Mouse (Mus musculus) heart, postnatal 0 days (tissue): ENCODE measurements around the gene 4930432K21Rik. TPM values are rescaled to one million over a fixed set of nuclear protein-coding genes. Genes with fewer than 3 reads are reported as not detected.

ENCODE experiments used
- ATAC-seq: fragments of 200-750 bp; cut with Nextera tagmentation; 2 replicates; pipeline ENCODE4 v1.8.0; 2017; ENCODE audit warnings: low read depth, moderate number of reproducible peaks, moderate library complexity; ENCODE audit not compliant: insufficient read depth
- DNase-seq: peaks from one replicate; pipeline ENCODE4 v3.0.0-alpha.2; 2016; ENCODE audit warnings: low spot score
- H3K27ac ChIP-seq: fragments of 300-500 bp; sonication (generic); 2 replicates; pipeline ENCODE4 v1.5.1; 2014; ENCODE audit warnings: low read depth, mild to moderate bottlenecking
- H3K27me3 ChIP-seq: fragments of 300-500 bp; sonication (generic); 2 replicates; pipeline ENCODE4 v1.6.1; 2014; ENCODE audit warnings: low read length, mixed read lengths; ENCODE audit not compliant: control insufficient read depth, insufficient read depth
- H3K36me3 ChIP-seq: fragments of 300-500 bp; sonication (generic); replicated peaks from 2 replicates; pipeline ENCODE4 v1.6.1; 2014; ENCODE audit warnings: low read length, mixed read lengths; ENCODE audit not compliant: control insufficient read depth, insufficient read depth
- H3K4me1 ChIP-seq: fragments of 300-500 bp; sonication (generic); 2 replicates; pipeline ENCODE4 v1.6.1; 2014; ENCODE audit warnings: antibody characterized with exemption; ENCODE audit not compliant: control insufficient read depth, insufficient read depth
- H3K4me2 ChIP-seq: fragments of 300-500 bp; sonication (generic); 2 replicates; pipeline ENCODE4 v1.6.1; 2014; ENCODE audit warnings: low read depth, mild to moderate bottlenecking, low read length, moderate library complexity
- H3K4me3 ChIP-seq: fragments of 300-500 bp; sonication (generic); 2 replicates; pipeline ENCODE4 v1.5.1; 2014; ENCODE audit warnings: low read depth, low read length
- H3K9ac ChIP-seq: fragments of 300-500 bp; sonication (generic); replicated peaks from 2 replicates; pipeline ENCODE4 v1.6.1; 2014; ENCODE audit warnings: low read depth, low read length, mixed read lengths
- H3K9me3 ChIP-seq: fragments of 300-500 bp; sonication (generic); replicated peaks from 2 replicates; pipeline ENCODE4 v1.6.1; 2016; ENCODE audit warnings: low read length; ENCODE audit not compliant: control insufficient read depth
- CTCF ChIP-seq: IDR thresholded peaks from 2 replicates; pipeline ENCODE4 v1.5.1; 2016; ENCODE audit warnings: antibody characterized with exemption, control low read depth, low read depth
- EP300 ChIP-seq: IDR thresholded peaks from 2 replicates; pipeline ENCODE4 v1.6.1; 2016; ENCODE audit warnings: antibody characterized with exemption, low read depth
- WGBS: fragments of 180-500 bp; shearing (Covaris S2); extraction: QIAGEN DNeasy Blood & Tissue Kit; methylation state at CpG from one replicate; pipeline ENCODE4 v1.1.7; 2014; 5-methylcytosine and 5-hydroxymethylcytosine counted together
- polyA plus RNA-seq: library from polyadenylated mRNA; unstranded; fragments of >200 nt; fragmentation: Nextera tagmentation; extraction: Ambion mirVana; gene quantifications from 2 replicates; pipeline ENCODE4 v1.2.1, GENCODE M21; 2015
- total RNA-seq: library from RNA; depleted of rRNA; stranded (reverse); fragments of >200 nt; gene quantifications from 2 replicates; pipeline ENCODE4 v1.2.3, GENCODE M21; 2014; ENCODE audit warnings: low replicate concordance

4930432K21Rik gene
- total and polyA plus RNA-seq, 2 experiments from 2014 or later, result 0.48 TPM; not detected in 1

DNA sequence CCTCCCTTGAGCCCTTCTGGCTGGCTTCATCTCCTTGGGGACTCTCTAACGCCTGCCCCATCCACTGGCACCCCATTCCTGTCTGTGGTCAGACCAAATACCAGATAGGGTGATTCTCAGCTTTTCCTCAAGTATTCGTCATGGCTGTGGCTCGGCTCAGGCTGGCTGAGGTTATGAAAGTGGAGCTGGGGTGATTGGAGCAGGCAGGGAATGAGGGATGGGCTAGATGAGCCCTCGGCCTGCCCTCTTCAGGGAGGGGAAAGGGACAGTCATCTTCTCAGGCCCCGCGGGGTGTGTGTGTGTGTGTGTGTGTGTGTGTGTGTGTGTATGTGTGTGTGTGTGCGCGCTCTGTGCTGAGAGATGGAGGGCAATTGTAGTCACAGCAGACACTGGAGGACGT is 22.2 kb upstream of the 4930432K21Rik start, which contains the start of gene Podnl1:
Gene Podnl1, plus strand, starts transcription at position 334 of the 400 bp plus-strand sequence.
- no peak within 1 kb of the TSS for H3K9ac ChIP-seq
- no peak within 1 kb of the TSS for H3K4me2 ChIP-seq
- H3K4me3 ChIP-seq, result no peak within 1 kb of the TSS
- H3K9me3 ChIP-seq, result no peaks in the 10 kb centered on the region
- ATAC-seq (no peak), DNase-seq (no peak)
- WGBS, result 56% methylated on average over 9 of the region's 9 CpGs
- no peaks in the 10 kb centered on the region for H3K4me1 ChIP-seq
- H3K27ac ChIP-seq, result no peak within 1 kb of the TSS
- TF ChIP-seq EP300 (no peak), CTCF (no peak)
- no peaks in the 10 kb centered on the region for H3K27me3 ChIP-seq
- no peaks in the 10 kb centered on the region for H3K36me3 ChIP-seq

DNA sequence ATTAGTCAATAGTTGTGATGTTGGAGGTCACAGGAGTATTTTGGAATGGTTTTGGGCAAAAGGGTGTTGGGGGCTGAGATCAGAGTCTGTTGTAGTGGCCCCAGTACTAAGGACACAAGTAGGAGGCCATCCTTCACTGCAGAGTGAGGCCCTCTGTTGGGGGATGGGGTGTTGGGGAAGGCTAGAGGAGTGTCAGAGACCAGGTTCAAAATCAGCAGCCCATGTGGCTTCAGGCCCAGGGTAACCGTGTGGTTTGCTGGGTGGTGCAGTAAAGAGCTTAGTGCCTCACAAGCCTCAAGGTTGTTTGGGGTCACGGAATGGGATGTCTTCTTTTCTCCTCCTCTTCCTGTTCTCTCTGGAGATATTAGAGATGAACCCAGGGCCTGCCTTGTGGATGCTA is 21.1 kb upstream of the 4930432K21Rik start:
- H3K9me3 ChIP-seq, result no peaks in the 10 kb centered on the region
- 63% methylated on average over 2 of the region's 2 CpGs for WGBS
- no peak overlapping the region for H3K4me2 ChIP-seq
- no peak for TF ChIP-seq EP300
- TF ChIP-seq CTCF, result no peak
- ATAC-seq, result no peak
- H3K27ac ChIP-seq, result no peak overlapping the region
- no peak overlapping the region for H3K4me3 ChIP-seq
- H3K4me1 ChIP-seq, result no peaks in the 10 kb centered on the region
- no peaks in the 10 kb centered on the region for H3K27me3 ChIP-seq
- no peak for DNase-seq
- no peaks in the 10 kb centered on the region for H3K36me3 ChIP-seq
- H3K9ac ChIP-seq, result no peak overlapping the region

GRCm38 (mm10) chr8:84127202-84127901 is 20.5 kb upstream of the 4930432K21Rik start:
- Histone ChIP-seq H3K27ac (no peak overlapping the region), H3K27me3 (no peaks in the 10 kb centered on the region), H3K4me2 (no peak overlapping the region), H3K9me3 (no peaks in the 10 kb centered on the region), H3K4me3 (no peak overlapping the region), H3K4me1 (no peaks in the 10 kb centered on the region), H3K9ac (no peak overlapping the region), H3K36me3 (peaks cover under 1% of the 10 kb centered on the region; the same call in 1 of the 2 replicates)
- no peak for TF ChIP-seq EP300
- no peak for TF ChIP-seq CTCF
- 53% methylated on average over 17 of the region's 17 CpGs for WGBS
- ATAC-seq (no peak), DNase-seq (no peak)

DNA sequence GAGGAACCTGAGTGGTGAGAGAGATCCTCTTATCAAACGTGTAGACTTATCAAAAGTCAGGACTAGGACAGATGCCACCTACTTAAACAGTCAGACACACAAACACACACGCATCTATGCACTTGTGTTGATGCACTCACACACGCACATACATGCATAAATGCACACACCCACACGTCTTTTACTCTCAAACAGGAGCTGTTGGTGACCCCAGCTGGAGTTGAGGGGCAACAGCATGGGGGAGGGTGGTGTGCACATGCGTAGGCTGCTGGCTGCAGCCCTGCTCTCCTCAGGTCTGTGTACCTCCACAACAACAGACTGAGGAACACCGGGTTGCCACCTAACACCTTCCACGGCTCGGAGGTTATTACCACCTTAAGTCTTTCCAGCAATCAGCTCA is 19.5 kb upstream of the 4930432K21Rik start:
- Histone ChIP-seq H3K9ac (no peak overlapping the region), H3K9me3 (no peaks in the 10 kb centered on the region), H3K27ac (no peak overlapping the region), H3K4me3 (no peak overlapping the region), H3K27me3 (no peaks in the 10 kb centered on the region), H3K4me1 (no peaks in the 10 kb centered on the region), H3K4me2 (no peak overlapping the region), H3K36me3 (peaks cover 10% of the 10 kb centered on the region)
- WGBS, result 41% methylated on average over 8 of the region's 8 CpGs
- TF ChIP-seq EP300 (no peak), CTCF (no peak)
- no peak for DNase-seq
- no peak for ATAC-seq

- Histone ChIP-seq H3K9me3 (no peaks in the 10 kb centered on the region), H3K36me3 (peaks cover 34% of the 10 kb centered on the region), H3K27ac (no peak overlapping the region), H3K4me1 (no peaks in the 10 kb centered on the region), H3K4me3 (no peak overlapping the region), H3K4me2 (no peak overlapping the region), H3K27me3 (no peaks in the 10 kb centered on the region), H3K9ac (no peak overlapping the region)
- WGBS, result 42% methylated on average over 30 of the region's 30 CpGs
- ATAC-seq (0 out of 2 replicates have a peak, but pooled peaks have one; percentile 21), DNase-seq (no peak)
- TF ChIP-seq CTCF, result no peak
- TF ChIP-seq EP300, result no peak
These were observed 17.0 kb upstream of the 4930432K21Rik start for GRCm38 (mm10) chr8:84130806-84131205.

DNA sequence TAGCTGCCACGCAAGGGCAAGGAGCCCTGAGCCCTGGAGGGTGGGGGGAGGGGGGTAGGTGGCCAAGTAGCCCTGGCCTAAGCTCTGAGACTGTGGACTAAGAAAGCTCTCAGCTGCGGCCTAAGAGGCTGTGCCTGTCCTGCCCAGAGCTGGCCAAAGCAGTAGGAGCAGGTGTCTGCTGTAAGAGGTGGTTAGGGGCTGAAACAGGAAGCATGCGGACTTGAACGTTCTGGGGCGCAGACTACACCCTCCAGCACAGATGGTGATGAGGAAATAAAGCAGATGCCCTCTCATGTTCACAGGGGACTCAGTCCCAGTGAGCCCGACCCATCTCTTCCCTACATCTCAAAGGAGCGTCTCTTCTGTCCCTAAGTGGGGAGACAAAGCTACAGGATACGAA is 15.6 kb upstream of the 4930432K21Rik start:
- H3K4me2 ChIP-seq, result no peak overlapping the region
- no peak overlapping the region for H3K4me3 ChIP-seq
- H3K9me3 ChIP-seq, result no peaks in the 10 kb centered on the region
- ATAC-seq (no peak), DNase-seq (no peak)
- WGBS, result 73% methylated on average over 8 of the region's 8 CpGs
- H3K9ac ChIP-seq, result no peak overlapping the region
- H3K36me3 ChIP-seq, result peaks cover 48% of the 10 kb centered on the region
- H3K27me3 ChIP-seq, result no peaks in the 10 kb centered on the region
- no peak overlapping the region for H3K27ac ChIP-seq
- TF ChIP-seq CTCF, result no peak
- no peak for TF ChIP-seq EP300
- H3K4me1 ChIP-seq, result no peaks in the 10 kb centered on the region
